Mouse (Mus musculus): Measurements from ENCODE around the gene Srsf2.

GRCm38 (mm10) chr11:116807526-116807925 is 45.4 kb downstream of the Srsf2 start:
- TF ChIP-seq CTCF (IDR thresholded peaks at IDR 0.05; ENCODE audit: insufficient read depth, low read length) (no peak), POLR2A (IDR thresholded peaks at IDR 0.05; ENCODE audit: borderline replicate concordance, extremely low read depth, low read depth, low read length) (no peak)

Measured in lung, adult 2 months (tissue).